Mouse (Mus musculus) embryonic facial prominence, embryonic 11.5 days (tissue): Measurements from ENCODE around the gene Hist2h2aa1. TPM values are rescaled to one million over a fixed set of nuclear protein-coding genes. Genes with fewer than 3 reads are reported as not detected.
"Not testable (repeated sequence)": the region's sequence is repeated elsewhere in the genome, so short reads cannot be mapped to it uniquely, and the experiment has no call there.

Source experiments
- ATAC-seq: fragments of 200-750 bp; cut with Nextera tagmentation; replicated peaks from 2 replicates; pipeline ENCODE4 v1.8.0; 2017; ENCODE audit warnings: low read depth; ENCODE audit not compliant: insufficient number of reproducible peaks, low FRiP score, low TSS enrichment
- DNase-seq: peaks from one replicate; pipeline ENCODE4 v3.0.0-alpha.2; 2015; ENCODE audit warnings: low spot score
- H3K27ac ChIP-seq: fragments of 300-500 bp; sonication (generic); replicated peaks from 2 replicates; pipeline ENCODE4 v1.5.1; 2014; ENCODE audit warnings: mild to moderate bottlenecking, low read depth, low read length, control low read depth
- H3K27me3 ChIP-seq: fragments of 300-500 bp; sonication (generic); 2 replicates; pipeline ENCODE4 v1.6.1; 2014; ENCODE audit warnings: mild to moderate bottlenecking, low read length, moderate library complexity, mixed read lengths; ENCODE audit not compliant: control insufficient read depth, insufficient read depth
- H3K36me3 ChIP-seq: fragments of 300-500 bp; sonication (generic); replicated peaks from 2 replicates; pipeline ENCODE4 v1.6.1; 2014; ENCODE audit warnings: low read depth, mild to moderate bottlenecking, low read length, moderate library complexity, mixed read lengths; ENCODE audit not compliant: control insufficient read depth, insufficient read depth
- H3K4me1 ChIP-seq: fragments of 300-500 bp; sonication (generic); 2 replicates; pipeline ENCODE4 v1.6.1; 2014; ENCODE audit warnings: low read length, mixed read lengths; ENCODE audit not compliant: control insufficient read depth, insufficient read depth
- H3K4me2 ChIP-seq: fragments of 300-500 bp; sonication (generic); 2 replicates; pipeline ENCODE4 v1.6.1; 2014; ENCODE audit warnings: low read depth, mild to moderate bottlenecking, control low read depth, low read length, moderate library complexity
- H3K4me3 ChIP-seq: fragments of 300-500 bp; sonication (generic); 2 replicates; pipeline ENCODE4 v1.5.1; 2014; ENCODE audit warnings: low read depth, low read length, control low read depth
- H3K9ac ChIP-seq: fragments of 300-500 bp; sonication (generic); replicated peaks from 2 replicates; pipeline ENCODE4 v1.6.1; 2014; ENCODE audit warnings: mild to moderate bottlenecking, control low read depth, low read length
- H3K9me3 ChIP-seq: fragments of 300-500 bp; sonication (generic); replicated peaks from 2 replicates; pipeline ENCODE4 v1.6.1; 2016; ENCODE audit warnings: mild to moderate bottlenecking, low read length, inconsistent platforms, mixed read lengths; ENCODE audit not compliant: control insufficient read depth
- WGBS: fragments of 180-500 bp; shearing (Covaris S2); extraction: QIAGEN DNeasy Blood & Tissue Kit; methylation state at CpG from one replicate; pipeline ENCODE4 v1.1.7; 2014; 5-methylcytosine and 5-hydroxymethylcytosine counted together
- polyA plus RNA-seq: library from polyadenylated mRNA; unstranded; fragments of >200 nt; fragmentation: Nextera tagmentation; extraction: Ambion mirVana; gene quantifications from 2 replicates; pipeline ENCODE4 v1.2.1, GENCODE M21; 2014

The Hist2h2aa1 gene
- polyA plus RNA-seq, 1 experiment from 2014 or later = 7.0 TPM

- DNase-seq (no peak), ATAC-seq (no peak)
- Histone ChIP-seq H3K9ac (no peak overlapping the region), H3K4me1 (no peaks in the 10 kb centered on the region), H3K4me3 (no peak overlapping the region), H3K27me3 (no peaks in the 10 kb centered on the region), H3K27ac (no peak overlapping the region), H3K4me2 (no peak overlapping the region), H3K36me3 (no peaks in the 10 kb centered on the region), H3K9me3 (no peaks in the 10 kb centered on the region)
- 94% methylated on average over 2 of the region's 2 CpGs for WGBS
These were observed 10.4 kb upstream of the Hist2h2aa1 start for GRCm38 (mm10) chr3:96234914-96235313.

GRCm38 (mm10) chr3:96235836-96236235, 9.5 kb upstream of the Hist2h2aa1 start:
- Histone ChIP-seq H3K9me3 (no peaks in the 10 kb centered on the region), H3K4me2 (no peak overlapping the region), H3K4me1 (no peaks in the 10 kb centered on the region), H3K27me3 (no peaks in the 10 kb centered on the region), H3K9ac (no peak overlapping the region), H3K4me3 (no peak overlapping the region), H3K27ac (no peak overlapping the region), H3K36me3 (no peaks in the 10 kb centered on the region)
- no peak for DNase-seq
- no peak for ATAC-seq
- WGBS = 59% methylated on average over 3 of the region's 3 CpGs

GRCm38 (mm10) chr3:96236834-96237334, 8.4 kb upstream of the Hist2h2aa1 start:
- Histone ChIP-seq H3K4me3 (peak overlapping the region; percentile 49), H3K9ac (no peak overlapping the region; the same call in 1 of the 2 replicates), H3K27me3 (no peaks in the 10 kb centered on the region), H3K36me3 (no peaks in the 10 kb centered on the region), H3K27ac (no peak overlapping the region), H3K4me1 (no peaks in the 10 kb centered on the region), H3K4me2 (peak overlapping the region; percentile 56), H3K9me3 (no peaks in the 10 kb centered on the region)
- DNase-seq (no peak), ATAC-seq (no peak)
- WGBS = 83% methylated on average over 4 of the region's 4 CpGs

GRCm38 (mm10) chr3:96237335-96237903, 7.9 kb upstream of the Hist2h2aa1 start:
- Histone ChIP-seq H3K27ac (peak overlapping the region; percentile 88), H3K4me2 (peak overlapping the region; percentile 56), H3K9me3 (no peaks in the 10 kb centered on the region), H3K27me3 (no peaks in the 10 kb centered on the region), H3K4me3 (peak overlapping the region; percentile 49), H3K4me1 (no peaks in the 10 kb centered on the region), H3K9ac (peak overlapping the region; percentile 81), H3K36me3 (no peaks in the 10 kb centered on the region)
- ATAC-seq = no peak
- WGBS = 28% methylated on average over 7 of the region's 7 CpGs
- peak; percentile 57 for DNase-seq

- peak; percentile 70 for DNase-seq
- H3K4me3 ChIP-seq = peak overlapping the region; percentile 49
- H3K27me3 ChIP-seq = no peaks in the 10 kb centered on the region
- H3K9me3 ChIP-seq = no peaks in the 10 kb centered on the region
- H3K4me1 ChIP-seq = no peaks in the 10 kb centered on the region
- no peaks in the 10 kb centered on the region for H3K36me3 ChIP-seq
- H3K27ac ChIP-seq = peak overlapping the region; percentile 88
- no peak for ATAC-seq
- H3K4me2 ChIP-seq = peak overlapping the region; percentile 56
- 1% methylated on average over 12 of the region's 12 CpGs for WGBS
- H3K9ac ChIP-seq = peak overlapping the region; percentile 81
These were observed 7.3 kb upstream of the Hist2h2aa1 start for GRCm38 (mm10) chr3:96237904-96238511.

GRCm38 (mm10) chr3:96238954-96239793, 6.1 kb upstream of the Hist2h2aa1 start, which contains the start of gene Hist2h3c2:
Hist2h3c2 (minus strand) TSS chr3:96239127.
- H3K27me3 ChIP-seq, H3K4me1 ChIP-seq, DNase-seq, H3K36me3 ChIP-seq, H3K9me3 ChIP-seq: not testable (repeated sequence)
- Histone ChIP-seq H3K4me2 (peak within 1 kb of the TSS; percentile 56), H3K9ac (peak within 1 kb of the TSS; percentile 81), H3K27ac (peak within 1 kb of the TSS; percentile 88), H3K4me3 (peak within 1 kb of the TSS; percentile 49)
- WGBS = under 1% methylated on average over 10 of the region's 68 CpGs
- peak; percentile 95 for ATAC-seq

- not testable (repeated sequence) for H3K36me3 ChIP-seq, H3K4me3 ChIP-seq, H3K4me1 ChIP-seq, H3K27me3 ChIP-seq, H3K9me3 ChIP-seq
- peak within 1 kb of the TSS; percentile 67 for H3K27ac ChIP-seq
- peak within 1 kb of the TSS; percentile 36 for H3K4me2 ChIP-seq
- 4% methylated on average over 26 of the region's 85 CpGs for WGBS
- peak; percentile 68 for DNase-seq
- H3K9ac ChIP-seq = peak within 1 kb of the TSS; percentile 44; the same call in 1 of the 2 replicates
- ATAC-seq = peak; percentile 79
These were observed 5.1 kb upstream of the Hist2h2aa1 start, which contains the start of gene Hist2h2aa2 for GRCm38 (mm10) chr3:96239949-96240798. Hist2h2aa2 (minus strand) TSS chr3:96240276.
